Mouse (Mus musculus) heart, embryonic 16.5 days (tissue): Measurements from ENCODE around the gene Cnot3. TPM values are rescaled to one million over a fixed set of nuclear protein-coding genes. Genes with fewer than 3 reads are reported as not detected.

Experiments used
- ATAC-seq: fragments of 200-750 bp; cut with Nextera tagmentation; replicated peaks from 2 replicates; pipeline ENCODE4 v1.8.0; 2017; ENCODE audit warnings: moderate number of reproducible peaks; ENCODE audit not compliant: insufficient read depth, low FRiP score; ENCODE audit errors: extremely low read depth
- H3K27ac ChIP-seq: fragments of 300-500 bp; sonication (generic); 2 replicates; pipeline ENCODE4 v1.5.1; 2014; ENCODE audit warnings: mild to moderate bottlenecking, low read length, control low read depth, moderate library complexity
- H3K27me3 ChIP-seq: fragments of 300-500 bp; sonication (generic); 2 replicates; pipeline ENCODE4 v1.6.1; 2014; ENCODE audit warnings: low read length, mixed read lengths; ENCODE audit not compliant: control insufficient read depth, insufficient read depth
- H3K36me3 ChIP-seq: fragments of 300-500 bp; sonication (generic); 2 replicates; pipeline ENCODE4 v1.6.1; 2014; ENCODE audit not compliant: control insufficient read depth, insufficient read depth
- H3K4me1 ChIP-seq: fragments of 300-500 bp; sonication (generic); 2 replicates; pipeline ENCODE4 v1.6.1; 2014; ENCODE audit warnings: low read length, mixed read lengths; ENCODE audit not compliant: control insufficient read depth, insufficient read depth
- H3K4me2 ChIP-seq: fragments of 300-500 bp; sonication (generic); 2 replicates; pipeline ENCODE4 v1.6.1; 2014; ENCODE audit warnings: low read depth, mild to moderate bottlenecking, control low read depth, low read length
- H3K4me3 ChIP-seq: fragments of 300-500 bp; sonication (generic); 2 replicates; pipeline ENCODE4 v1.5.1; 2014; ENCODE audit warnings: mild to moderate bottlenecking, control low read depth, low read length
- H3K9ac ChIP-seq: fragments of 300-500 bp; sonication (generic); 2 replicates; pipeline ENCODE4 v1.6.1; 2014; ENCODE audit warnings: low read length, control low read depth
- H3K9me3 ChIP-seq: fragments of 300-500 bp; sonication (generic); replicated peaks from 2 replicates; pipeline ENCODE4 v1.6.1; 2016; ENCODE audit warnings: low read length; ENCODE audit not compliant: control insufficient read depth
- WGBS: fragments of 180-500 bp; shearing (Covaris S2); extraction: QIAGEN DNeasy Blood & Tissue Kit; methylation state at CpG from one replicate; pipeline ENCODE4 v1.1.7; 2014; 5-methylcytosine and 5-hydroxymethylcytosine counted together
- polyA plus RNA-seq: library from polyadenylated mRNA; unstranded; fragments of >200 nt; fragmentation: Nextera tagmentation; extraction: Ambion mirVana; gene quantifications from 2 replicates; pipeline ENCODE4 v1.2.1, GENCODE M21; 2015

The Cnot3 gene
- polyA plus RNA-seq, 1 experiment from 2014 or later, result 32.9 TPM

- Histone ChIP-seq H3K36me3 (peaks cover 11% of the 10 kb centered on the region), H3K4me3 (peak overlapping the region; percentile 55), H3K4me2 (peak overlapping the region; percentile 65), H3K27ac (no peak overlapping the region), H3K9ac (no peak overlapping the region), H3K27me3 (no peaks in the 10 kb centered on the region), H3K4me1 (peaks cover 32% of the 10 kb centered on the region), H3K9me3 (no peaks in the 10 kb centered on the region)
- WGBS, result 21% methylated on average over 9 of the region's 9 CpGs
- ATAC-seq, result no peak
These were observed 1.2 kb upstream of the Cnot3 start for GRCm38 (mm10) chr7:3643843-3644242.

- Histone ChIP-seq H3K4me3 (peak overlapping the region; percentile 55), H3K36me3 (peaks cover 11% of the 10 kb centered on the region), H3K9me3 (no peaks in the 10 kb centered on the region), H3K9ac (no peak overlapping the region), H3K27ac (peak overlapping the region; percentile 75; the same call in 1 of the 2 replicates), H3K27me3 (no peaks in the 10 kb centered on the region), H3K4me1 (peaks cover 33% of the 10 kb centered on the region), H3K4me2 (peak overlapping the region; percentile 65)
- ATAC-seq, result no peak
- WGBS, result under 1% methylated on average over 11 of the region's 11 CpGs
These were observed 758 bp upstream of the Cnot3 start for GRCm38 (mm10) chr7:3644348-3644671.

GRCm38 (mm10) chr7:3645488-3646025 is 489 bp downstream of the Cnot3 start:
- peak overlapping the region; percentile 99 for H3K9ac ChIP-seq
- no peaks in the 10 kb centered on the region for H3K27me3 ChIP-seq
- H3K4me2 ChIP-seq, result peak overlapping the region; percentile 89
- peak; percentile 1; the same call in 1 of the 2 replicates for ATAC-seq
- no peaks in the 10 kb centered on the region for H3K9me3 ChIP-seq
- peaks cover 33% of the 10 kb centered on the region for H3K4me1 ChIP-seq
- H3K36me3 ChIP-seq, result peaks cover 10% of the 10 kb centered on the region
- peak overlapping the region; percentile 95 for H3K4me3 ChIP-seq
- peak overlapping the region; percentile 95 for H3K27ac ChIP-seq
- WGBS, result under 1% methylated on average over 41 of the region's 58 CpGs

- Histone ChIP-seq H3K27ac (no peak overlapping the region; the same call in 1 of the 2 replicates), H3K4me3 (peak overlapping the region; percentile 95), H3K4me2 (peak overlapping the region; percentile 89), H3K9me3 (no peaks in the 10 kb centered on the region), H3K4me1 (peaks cover 33% of the 10 kb centered on the region), H3K27me3 (no peaks in the 10 kb centered on the region), H3K36me3 (peaks cover 12% of the 10 kb centered on the region), H3K9ac (peak overlapping the region; percentile 99)
- WGBS, result 6% methylated on average over 9 of the region's 9 CpGs
- ATAC-seq, result no peak
These were observed 1.1 kb downstream of the Cnot3 start for GRCm38 (mm10) chr7:3646188-3646587.

- no peak overlapping the region for H3K27ac ChIP-seq
- ATAC-seq, result no peak
- 51% methylated on average over 4 of the region's 4 CpGs for WGBS
These were observed 1.6 kb downstream of the Cnot3 start for GRCm38 (mm10) chr7:3646641-3647040.

GRCm38 (mm10) chr7:3656966-3657365 is 11.9 kb downstream of the Cnot3 start:
- H3K4me1 ChIP-seq, result no peaks in the 10 kb centered on the region
- no peak overlapping the region for H3K4me3 ChIP-seq
- H3K36me3 ChIP-seq, result peaks cover 88% of the 10 kb centered on the region
- H3K9ac ChIP-seq, result no peak overlapping the region
- H3K27ac ChIP-seq, result no peak overlapping the region
- no peaks in the 10 kb centered on the region for H3K27me3 ChIP-seq
- 71% methylated on average over 4 of the region's 4 CpGs for WGBS
- H3K9me3 ChIP-seq, result no peaks in the 10 kb centered on the region
- no peak for ATAC-seq
- H3K4me2 ChIP-seq, result no peak overlapping the region

More at GRCm38 (mm10) chr7:3646641-3647040, 1.6 kb downstream of the Cnot3 start:
- H3K36me3 ChIP-seq, result peaks cover 14% of the 10 kb centered on the region
- peaks cover 33% of the 10 kb centered on the region for H3K4me1 ChIP-seq
- H3K27me3 ChIP-seq, result no peaks in the 10 kb centered on the region
- H3K4me3 ChIP-seq, result peak overlapping the region; percentile 95
- H3K9me3 ChIP-seq, result no peaks in the 10 kb centered on the region
- peak overlapping the region; percentile 89 for H3K4me2 ChIP-seq
- H3K9ac ChIP-seq, result peak overlapping the region; percentile 99

GRCm38 (mm10) chr7:3658578-3658977 is 13.5 kb downstream of the Cnot3 start:
- H3K4me3 ChIP-seq, result no peak overlapping the region
- H3K27me3 ChIP-seq, result no peaks in the 10 kb centered on the region
- WGBS, result 94% methylated on average over 14 of the region's 14 CpGs
- H3K4me2 ChIP-seq, result no peak overlapping the region
- no peak overlapping the region for H3K9ac ChIP-seq
- H3K27ac ChIP-seq, result no peak overlapping the region
- peaks cover 84% of the 10 kb centered on the region for H3K36me3 ChIP-seq
- no peak for ATAC-seq
- no peaks in the 10 kb centered on the region for H3K9me3 ChIP-seq
- H3K4me1 ChIP-seq, result peaks cover 4% of the 10 kb centered on the region

- peaks cover 28% of the 10 kb centered on the region for H3K4me1 ChIP-seq
- H3K27me3 ChIP-seq, result no peaks in the 10 kb centered on the region
- H3K9me3 ChIP-seq, result no peaks in the 10 kb centered on the region
- H3K4me3 ChIP-seq, result peak overlapping the region; percentile 79
- H3K27ac ChIP-seq, result peak overlapping the region; percentile 94
- H3K36me3 ChIP-seq, result peaks cover 31% of the 10 kb centered on the region
- peak; percentile 38 for ATAC-seq
- peak overlapping the region; percentile 87 for H3K4me2 ChIP-seq
- H3K9ac ChIP-seq, result peak overlapping the region; percentile 87
- 26% methylated on average over 15 of the region's 15 CpGs for WGBS
These were observed 19.6 kb downstream of the Cnot3 start for GRCm38 (mm10) chr7:3664524-3665214.
